Mouse (Mus musculus) midbrain, embryonic 13.5 days (tissue): ENCODE data around the gene Thsd7b. TPM values are rescaled to one million over a fixed set of nuclear protein-coding genes. Genes with fewer than 3 reads are reported as not detected.

Source experiments
- ATAC-seq: fragments of 200-750 bp; cut with Nextera tagmentation; 2 replicates; pipeline ENCODE4 v1.8.0; 2017; ENCODE audit warnings: mild to moderate bottlenecking, moderate TSS enrichment, moderate library complexity
- H3K27ac ChIP-seq: fragments of 300-500 bp; sonication (generic); 2 replicates; pipeline ENCODE4 v1.5.1; 2015; ENCODE audit warnings: inconsistent platforms, mild to moderate bottlenecking, moderate library complexity
- H3K27me3 ChIP-seq: fragments of 300-500 bp; sonication (generic); 2 replicates; pipeline ENCODE4 v1.6.1; 2015; ENCODE audit warnings: mild to moderate bottlenecking, inconsistent platforms
- H3K36me3 ChIP-seq: fragments of 300-500 bp; sonication (generic); 2 replicates; pipeline ENCODE4 v1.6.1; 2015; ENCODE audit warnings: mild to moderate bottlenecking, inconsistent platforms
- H3K4me1 ChIP-seq: fragments of 300-500 bp; sonication (generic); replicated peaks from 2 replicates; pipeline ENCODE4 v1.6.1; 2015; ENCODE audit warnings: inconsistent platforms
- H3K4me2 ChIP-seq: fragments of 300-500 bp; sonication (generic); replicated peaks from 2 replicates; pipeline ENCODE4 v1.6.1; 2015; ENCODE audit warnings: moderate library complexity, mild to moderate bottlenecking, inconsistent platforms
- H3K4me3 ChIP-seq: fragments of 300-500 bp; sonication (generic); replicated peaks from 2 replicates; pipeline ENCODE4 v1.5.1; 2015; ENCODE audit warnings: mild to moderate bottlenecking, inconsistent platforms
- H3K9ac ChIP-seq: fragments of 300-500 bp; sonication (generic); replicated peaks from 2 replicates; pipeline ENCODE4 v1.6.1; 2015; ENCODE audit warnings: mild to moderate bottlenecking, inconsistent platforms
- H3K9me3 ChIP-seq: fragments of 300-500 bp; sonication (generic); 2 replicates; pipeline ENCODE4 v1.6.1; 2016; ENCODE audit warnings: mild to moderate bottlenecking, inconsistent platforms
- WGBS: fragments of 180-500 bp; shearing (Covaris S2); methylation state at CpG from one replicate; pipeline ENCODE4 v1.1.7; 2015; 5-methylcytosine and 5-hydroxymethylcytosine counted together
- polyA plus RNA-seq: library from polyadenylated mRNA; unstranded; fragments of >200 nt; fragmentation: Nextera tagmentation; extraction: Ambion mirVana; gene quantifications from 2 replicates; pipeline ENCODE4 v1.2.1, GENCODE M21; 2015

The Thsd7b gene
- polyA plus RNA-seq, 1 experiment from 2014 or later: 9.5 TPM

- Histone ChIP-seq H3K27me3 (no peaks in the 10 kb centered on the region), H3K27ac (no peak overlapping the region), H3K9me3 (no peaks in the 10 kb centered on the region), H3K4me2 (no peak overlapping the region), H3K36me3 (no peaks in the 10 kb centered on the region), H3K4me1 (no peaks in the 10 kb centered on the region), H3K9ac (no peak overlapping the region), H3K4me3 (no peak overlapping the region)
- ATAC-seq: no peak
- 86% methylated on average over 3 of the region's 3 CpGs for WGBS
These were observed 793.3 kb downstream of the Thsd7b start for GRCm38 (mm10) chr1:130066193-130066959.

DNA sequence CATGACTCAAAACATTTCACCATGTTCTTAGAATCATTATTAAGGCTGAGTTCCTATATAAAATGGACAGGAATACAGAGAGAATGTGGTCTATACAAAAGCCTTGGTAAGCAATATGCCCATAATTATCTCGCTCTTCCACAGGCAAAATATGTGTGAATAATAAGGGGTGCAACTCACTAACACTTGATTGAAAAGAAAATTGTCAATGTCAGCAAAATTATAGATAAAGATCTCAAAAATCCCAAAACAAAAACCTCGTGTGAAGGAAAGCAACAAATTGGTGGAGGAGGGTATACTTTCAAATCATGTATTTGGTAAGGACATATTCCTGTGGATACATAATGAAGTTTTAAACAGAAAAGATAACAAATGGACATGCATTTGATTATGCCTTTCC, 810.7 kb downstream of the Thsd7b start:
- H3K4me2 ChIP-seq: no peak overlapping the region
- 85% methylated on average over 2 of the region's 2 CpGs for WGBS
- no peak overlapping the region for H3K27ac ChIP-seq
- ATAC-seq: no peak
- H3K4me1 ChIP-seq: no peaks in the 10 kb centered on the region
- no peak overlapping the region for H3K9ac ChIP-seq
- no peak overlapping the region for H3K4me3 ChIP-seq
- H3K9me3 ChIP-seq: no peaks in the 10 kb centered on the region
- H3K27me3 ChIP-seq: no peaks in the 10 kb centered on the region
- H3K36me3 ChIP-seq: no peaks in the 10 kb centered on the region

- Histone ChIP-seq H3K9me3 (no peaks in the 10 kb centered on the region), H3K27me3 (no peaks in the 10 kb centered on the region), H3K4me3 (no peak overlapping the region), H3K4me2 (no peak overlapping the region), H3K36me3 (no peaks in the 10 kb centered on the region), H3K4me1 (no peaks in the 10 kb centered on the region), H3K27ac (no peak overlapping the region), H3K9ac (no peak overlapping the region)
- ATAC-seq: no peak
- WGBS: 71% methylated on average over 3 of the region's 3 CpGs
These were observed 812.1 kb downstream of the Thsd7b start for GRCm38 (mm10) chr1:130085207-130085606.

DNA sequence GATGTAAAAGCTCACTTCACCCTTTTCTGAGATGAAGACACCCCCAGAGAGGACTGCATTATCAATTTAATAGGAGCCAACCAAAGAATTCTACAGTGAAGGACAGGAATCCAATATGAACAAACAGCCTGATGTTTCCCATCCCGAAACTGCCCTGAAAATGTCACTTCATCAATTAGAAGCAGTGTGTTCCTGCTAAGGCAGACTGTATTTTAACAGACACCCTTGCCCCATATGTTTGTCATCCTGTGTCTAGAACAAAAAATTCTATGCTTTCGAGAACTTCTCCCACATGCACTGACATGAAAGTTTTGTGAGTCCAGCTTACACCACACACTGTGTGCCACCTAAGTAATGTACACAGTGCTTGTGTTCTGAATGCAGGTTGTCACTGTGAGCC, 812.8 kb downstream of the Thsd7b start:
- Histone ChIP-seq H3K4me3 (no peak overlapping the region), H3K9ac (no peak overlapping the region), H3K9me3 (no peaks in the 10 kb centered on the region), H3K4me1 (no peaks in the 10 kb centered on the region), H3K36me3 (no peaks in the 10 kb centered on the region), H3K27ac (no peak overlapping the region), H3K4me2 (no peak overlapping the region), H3K27me3 (no peaks in the 10 kb centered on the region)
- no peak for ATAC-seq
- 85% methylated on average over 2 of the region's 2 CpGs for WGBS

- Histone ChIP-seq H3K27me3 (no peaks in the 10 kb centered on the region), H3K4me2 (no peak overlapping the region), H3K9ac (no peak overlapping the region), H3K9me3 (no peaks in the 10 kb centered on the region), H3K27ac (no peak overlapping the region), H3K4me3 (no peak overlapping the region), H3K36me3 (no peaks in the 10 kb centered on the region), H3K4me1 (no peaks in the 10 kb centered on the region)
- ATAC-seq: no peak
- WGBS: 84% methylated on average over 2 of the region's 2 CpGs
These were observed 826.1 kb downstream of the Thsd7b start for GRCm38 (mm10) chr1:130099227-130099626.

DNA sequence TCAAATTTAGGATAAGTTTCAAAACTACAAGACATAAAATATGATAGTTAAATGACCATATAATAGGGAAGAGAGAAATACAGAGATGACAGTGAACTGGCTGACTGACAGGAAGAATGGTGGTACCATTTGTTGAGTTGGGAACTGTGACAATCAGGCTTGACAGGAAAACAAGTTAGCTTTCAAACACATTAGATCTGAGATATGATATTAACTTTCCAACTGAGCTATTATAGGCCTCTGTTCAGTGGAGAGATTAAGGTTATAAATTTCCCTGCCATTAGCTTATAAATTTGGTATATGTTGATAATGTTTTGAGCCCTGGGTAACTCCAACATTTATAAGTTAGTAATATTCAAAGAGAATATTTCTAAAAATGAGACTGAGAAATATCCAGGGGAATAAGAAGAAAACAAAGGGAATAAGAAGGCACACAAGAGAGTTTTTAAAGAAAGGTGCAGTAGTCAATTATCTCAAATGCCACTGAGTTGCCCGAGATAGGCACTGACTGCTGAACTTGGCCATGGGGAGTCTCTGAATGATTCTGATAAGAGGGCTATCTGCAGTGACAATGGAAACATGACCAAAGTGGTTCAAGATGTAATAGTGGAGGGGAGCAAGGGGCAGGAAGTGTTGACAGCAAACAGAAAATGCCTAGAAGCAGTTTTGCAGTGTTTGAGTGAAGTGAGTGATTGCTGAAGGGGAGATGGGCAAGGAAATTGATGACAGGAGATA, 839.6 kb downstream of the Thsd7b start:
- H3K4me1 ChIP-seq: no peaks in the 10 kb centered on the region

GRCm38 (mm10) chr1:130113549-130113948, 840.4 kb downstream of the Thsd7b start:
- no peaks in the 10 kb centered on the region for H3K9me3 ChIP-seq
- H3K9ac ChIP-seq: no peak overlapping the region
- no peak overlapping the region for H3K27ac ChIP-seq
- H3K4me2 ChIP-seq: no peak overlapping the region
- no peak overlapping the region for H3K4me3 ChIP-seq
- no peak for ATAC-seq
- whole genome bisulfite sequencing: 86% methylated on average over 2 of the region's 2 CpGs
- no peaks in the 10 kb centered on the region for H3K4me1 ChIP-seq
- no peaks in the 10 kb centered on the region for H3K36me3 ChIP-seq
- no peaks in the 10 kb centered on the region for H3K27me3 ChIP-seq

More for the DNA sequence above, 839.6 kb downstream of the Thsd7b start:
- no peak for ATAC-seq
- no peaks in the 10 kb centered on the region for H3K27me3 ChIP-seq
- no peak overlapping the region for H3K4me2 ChIP-seq
- H3K27ac ChIP-seq: no peak overlapping the region
- H3K36me3 ChIP-seq: no peaks in the 10 kb centered on the region
- H3K9ac ChIP-seq: no peak overlapping the region
- WGBS: 77% methylated on average over 1 of the region's 1 CpGs
- H3K4me3 ChIP-seq: no peak overlapping the region
- H3K9me3 ChIP-seq: no peaks in the 10 kb centered on the region

GRCm38 (mm10) chr1:130130901-130131300, 857.8 kb downstream of the Thsd7b start:
- H3K4me1 ChIP-seq: no peaks in the 10 kb centered on the region
- WGBS: 88% methylated on average over 3 of the region's 3 CpGs
- H3K27me3 ChIP-seq: no peaks in the 10 kb centered on the region
- no peak overlapping the region for H3K9ac ChIP-seq
- no peaks in the 10 kb centered on the region for H3K36me3 ChIP-seq
- H3K27ac ChIP-seq: no peak overlapping the region
- H3K9me3 ChIP-seq: no peaks in the 10 kb centered on the region
- no peak overlapping the region for H3K4me2 ChIP-seq
- no peak overlapping the region for H3K4me3 ChIP-seq
- ATAC-seq: no peak

DNA sequence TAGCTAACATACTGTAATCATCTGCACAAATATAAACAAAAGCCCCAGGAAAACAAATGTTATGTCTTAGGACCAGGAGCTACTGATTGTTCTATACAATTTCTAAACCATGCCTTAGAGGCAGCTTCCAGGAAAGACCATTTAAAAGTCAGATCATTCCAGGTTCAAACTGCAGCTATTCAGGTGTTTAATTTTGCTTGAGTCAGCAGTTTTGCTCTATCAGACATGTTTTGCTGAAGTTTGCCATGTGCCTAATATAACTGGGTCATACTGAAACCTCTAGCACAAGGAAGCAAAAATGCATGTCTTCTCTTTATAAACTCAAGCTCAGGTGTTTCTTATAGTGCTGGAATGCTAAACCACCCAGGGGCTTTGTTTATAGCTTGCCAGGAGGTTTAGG, 893.1 kb downstream of the Thsd7b start:
- no peak overlapping the region for H3K27ac ChIP-seq
- H3K4me3 ChIP-seq: no peak overlapping the region
- no peak overlapping the region for H3K9ac ChIP-seq
- H3K9me3 ChIP-seq: no peaks in the 10 kb centered on the region
- ATAC-seq: no peak
- no peaks in the 10 kb centered on the region for H3K36me3 ChIP-seq
- no peak overlapping the region for H3K4me2 ChIP-seq
- H3K4me1 ChIP-seq: peaks cover 7% of the 10 kb centered on the region
- no peaks in the 10 kb centered on the region for H3K27me3 ChIP-seq

GRCm38 (mm10) chr1:130167260-130167659, 894.2 kb downstream of the Thsd7b start:
- Histone ChIP-seq H3K9me3 (no peaks in the 10 kb centered on the region), H3K4me2 (no peak overlapping the region), H3K4me1 (peaks cover 7% of the 10 kb centered on the region), H3K9ac (no peak overlapping the region), H3K36me3 (no peaks in the 10 kb centered on the region), H3K4me3 (no peak overlapping the region), H3K27me3 (no peaks in the 10 kb centered on the region), H3K27ac (no peak overlapping the region)
- no peak for ATAC-seq
- 61% methylated on average over 2 of the region's 2 CpGs for WGBS

GRCm38 (mm10) chr1:130169875-130170274, 896.8 kb downstream of the Thsd7b start:
- 52% methylated on average over 6 of the region's 6 CpGs for WGBS
- Histone ChIP-seq H3K27me3 (no peaks in the 10 kb centered on the region), H3K9ac (no peak overlapping the region), H3K4me2 (no peak overlapping the region), H3K27ac (peak overlapping the region; percentile 19; the same call in 1 of the 2 replicates), H3K4me3 (no peak overlapping the region), H3K4me1 (peaks cover 7% of the 10 kb centered on the region), H3K36me3 (no peaks in the 10 kb centered on the region), H3K9me3 (no peaks in the 10 kb centered on the region)
- peak; percentile 40; the same call in 1 of the 2 replicates for ATAC-seq

DNA sequence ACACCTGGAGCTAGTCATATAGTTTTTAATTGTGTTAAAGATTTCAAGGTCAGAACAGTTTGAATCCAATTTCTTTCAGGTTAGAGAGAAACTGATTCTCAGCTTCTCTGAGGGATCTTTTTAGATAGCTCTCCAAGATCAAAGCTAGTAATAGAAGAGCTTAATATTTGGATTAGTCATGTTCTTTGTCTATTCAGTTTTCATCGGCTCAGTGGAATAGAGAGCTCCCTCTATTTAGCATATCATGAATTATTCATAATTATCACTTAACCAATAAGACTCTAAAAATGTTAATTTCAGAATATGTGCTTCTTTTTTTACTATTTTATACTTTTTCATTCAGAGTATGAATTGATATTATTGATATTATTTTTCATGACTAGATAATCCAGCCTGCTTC, 897.2 kb downstream of the Thsd7b start:
- Histone ChIP-seq H3K4me1 (peaks cover 7% of the 10 kb centered on the region), H3K9me3 (no peaks in the 10 kb centered on the region), H3K36me3 (no peaks in the 10 kb centered on the region), H3K9ac (no peak overlapping the region), H3K4me2 (no peak overlapping the region), H3K27me3 (no peaks in the 10 kb centered on the region), H3K4me3 (no peak overlapping the region), H3K27ac (no peak overlapping the region)
- 14% methylated on average over 1 of the region's 1 CpGs for WGBS
- peak; percentile 63; the same call in 1 of the 2 replicates for ATAC-seq
